Mouse (Mus musculus): ENCODE data around the gene Atp2b1. TPM values are rescaled to one million over a fixed set of nuclear protein-coding genes. Genes with fewer than 3 reads are reported as not detected.

The Atp2b1 gene
- polyA plus RNA-seq, 1 experiment: 113 TPM

DNA sequence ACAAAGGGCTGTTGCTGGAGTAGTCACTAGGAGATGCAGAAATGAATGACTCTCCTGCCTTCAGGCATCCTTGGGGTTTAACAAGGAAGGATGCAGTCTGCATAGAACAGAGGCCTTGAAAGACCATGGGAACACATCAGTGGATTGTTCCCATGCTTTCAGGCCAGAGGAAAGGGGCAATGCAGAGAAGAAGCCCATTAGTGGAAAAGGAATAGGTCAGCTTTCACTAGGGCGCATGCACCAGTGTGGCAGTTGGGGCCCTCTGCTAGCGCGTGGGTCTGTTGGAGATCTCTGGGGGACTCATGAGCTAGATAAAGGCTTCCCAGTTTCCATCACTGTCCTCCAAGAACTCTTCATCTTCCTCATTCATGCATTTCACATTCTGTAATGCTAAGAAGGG, 41.9 kb downstream of the Atp2b1 start:
- Histone ChIP-seq H3K4me1 (ENCODE audit: control insufficient read depth, insufficient read depth, low read length) (peaks cover 9% of the 10 kb centered on the region; the same call in 1 of the 2 replicates), H3K4me3 (replicated peaks; ENCODE audit: insufficient read depth, low read depth, low read length) (no peak overlapping the region), H3K27me3 (ENCODE audit: control insufficient read depth, insufficient read depth, low read length) (no peaks in the 10 kb centered on the region), H3K27ac (ENCODE audit: insufficient read depth, low read length) (no peak overlapping the region)
- TF ChIP-seq CTCF (IDR thresholded peaks at IDR 0.05; ENCODE audit: borderline replicate concordance, insufficient read depth, low read depth, low read length) (no peak), POLR2A (IDR thresholded peaks at IDR 0.05; ENCODE audit: borderline replicate concordance, insufficient read depth, low read length) (no peak)
- DNase-seq: no peak
- WGBS: 93% methylated on average over 3 of the region's 3 CpGs

DNA sequence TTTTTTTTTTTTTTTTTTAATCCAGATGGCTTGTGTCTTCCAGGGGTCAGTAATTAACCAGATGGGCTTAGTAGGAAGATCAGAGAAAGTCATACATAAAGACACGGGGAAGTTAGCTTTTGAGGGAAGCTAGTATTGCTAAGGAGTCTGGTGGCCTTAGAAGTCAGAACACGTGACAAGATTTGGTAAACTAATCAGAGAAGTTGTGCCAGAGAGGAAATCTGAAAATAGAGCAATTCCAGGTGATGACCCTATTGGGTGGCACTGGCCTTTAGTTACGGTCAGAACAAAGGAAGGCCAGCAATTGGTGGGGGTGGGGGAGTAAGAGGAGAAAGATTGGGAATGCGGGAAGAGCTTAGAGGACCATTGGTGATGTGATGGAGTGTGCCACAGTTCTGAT, 44.5 kb downstream of the Atp2b1 start:
- TF ChIP-seq CTCF (IDR thresholded peaks at IDR 0.05; ENCODE audit: borderline replicate concordance, insufficient read depth, low read depth, low read length) (no peak), POLR2A (IDR thresholded peaks at IDR 0.05; ENCODE audit: borderline replicate concordance, insufficient read depth, low read length) (no peak)
- WGBS: 71% methylated on average over 4 of the region's 4 CpGs
- H3K4me1 ChIP-seq (ENCODE audit: control insufficient read depth, insufficient read depth, low read length): peaks cover 2% of the 10 kb centered on the region; the same call in 1 of the 2 replicates
- no peak overlapping the region for H3K4me3 ChIP-seq (replicated peaks; ENCODE audit: insufficient read depth, low read depth, low read length)
- H3K27ac ChIP-seq (ENCODE audit: insufficient read depth, low read length): no peak overlapping the region
- H3K27me3 ChIP-seq (ENCODE audit: control insufficient read depth, insufficient read depth, low read length): no peaks in the 10 kb centered on the region
- DNase-seq: no peak

DNA sequence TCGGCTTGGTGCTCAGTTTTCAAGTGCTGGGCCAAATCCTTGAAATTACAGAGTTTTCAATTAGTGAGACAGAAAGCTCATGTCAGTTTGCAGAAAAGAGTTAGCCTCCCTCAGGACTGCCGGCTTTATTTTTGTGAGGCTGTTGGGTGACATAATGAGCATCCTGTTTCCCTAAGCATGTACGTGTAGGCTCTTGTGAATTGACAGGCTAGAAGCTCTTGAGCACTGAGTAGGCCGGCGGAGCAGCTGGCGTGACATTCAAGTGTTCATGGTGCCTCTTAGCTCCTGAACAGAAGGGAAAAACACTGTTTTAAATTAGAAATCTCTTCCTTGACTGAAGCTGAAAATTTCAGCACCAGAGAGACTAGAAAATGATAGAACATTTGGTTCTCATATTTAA, 45.2 kb downstream of the Atp2b1 start:
- TF ChIP-seq CTCF (IDR thresholded peaks at IDR 0.05; ENCODE audit: borderline replicate concordance, insufficient read depth, low read depth, low read length) (no peak), POLR2A (IDR thresholded peaks at IDR 0.05; ENCODE audit: borderline replicate concordance, insufficient read depth, low read length) (no peak)
- Histone ChIP-seq H3K4me1 (ENCODE audit: control insufficient read depth, insufficient read depth, low read length) (no peaks in the 10 kb centered on the region; the same call in 1 of the 2 replicates), H3K27ac (ENCODE audit: insufficient read depth, low read length) (no peak overlapping the region), H3K4me3 (replicated peaks; ENCODE audit: insufficient read depth, low read depth, low read length) (no peak overlapping the region), H3K27me3 (ENCODE audit: control insufficient read depth, insufficient read depth, low read length) (no peaks in the 10 kb centered on the region)
- DNase-seq: no peak
- WGBS: 31% methylated on average over 6 of the region's 6 CpGs

DNA sequence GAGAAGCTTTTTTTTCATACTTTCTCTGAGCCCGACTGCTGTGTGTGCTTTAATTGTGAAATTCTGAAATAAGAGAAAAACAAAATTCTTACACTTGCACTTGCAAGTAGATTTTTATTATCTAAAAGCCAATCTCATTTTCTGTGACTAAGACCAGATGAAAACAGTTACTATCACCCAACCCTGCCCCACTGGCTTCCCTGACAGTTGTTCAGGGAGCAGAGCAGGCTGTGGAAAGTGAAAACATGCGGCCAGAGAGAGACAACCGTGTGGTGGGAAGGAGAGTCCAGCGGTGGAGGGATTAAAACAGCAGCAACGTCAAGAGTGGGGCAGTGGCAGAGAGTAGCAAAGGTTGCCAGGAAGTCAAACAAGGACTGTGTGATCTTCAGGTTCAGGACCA, 46.7 kb downstream of the Atp2b1 start:
- DNase-seq: no peak
- WGBS: 72% methylated on average over 5 of the region's 5 CpGs
- Histone ChIP-seq H3K27ac (ENCODE audit: insufficient read depth, low read length) (no peak overlapping the region), H3K4me1 (ENCODE audit: control insufficient read depth, insufficient read depth, low read length) (no peaks in the 10 kb centered on the region; the same call in 1 of the 2 replicates), H3K27me3 (ENCODE audit: control insufficient read depth, insufficient read depth, low read length) (no peaks in the 10 kb centered on the region), H3K4me3 (replicated peaks; ENCODE audit: insufficient read depth, low read depth, low read length) (no peak overlapping the region)
- TF ChIP-seq POLR2A (IDR thresholded peaks at IDR 0.05; ENCODE audit: borderline replicate concordance, insufficient read depth, low read length) (no peak), CTCF (IDR thresholded peaks at IDR 0.05; ENCODE audit: borderline replicate concordance, insufficient read depth, low read depth, low read length) (no peak)

DNA sequence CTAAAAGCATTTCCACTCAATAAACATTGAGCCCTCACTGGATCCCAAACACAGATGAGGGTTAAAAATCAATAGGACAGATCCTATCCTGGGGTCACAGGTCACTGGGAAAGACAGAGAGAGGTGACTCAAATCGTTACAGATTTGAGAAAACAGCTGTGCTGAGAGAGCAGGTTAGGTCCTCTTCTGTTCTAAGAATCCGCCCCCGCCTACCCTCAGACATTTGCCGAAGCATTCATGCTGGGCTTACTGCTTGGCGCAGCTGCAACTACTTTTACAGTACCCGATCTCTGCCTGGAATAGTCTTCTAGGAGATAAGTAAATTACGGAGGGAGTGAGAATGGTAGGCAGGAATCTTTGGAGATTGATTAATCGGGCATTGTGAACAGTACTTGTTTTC, 47.9 kb downstream of the Atp2b1 start:
- Histone ChIP-seq H3K4me1 (ENCODE audit: control insufficient read depth, insufficient read depth, low read length) (peaks cover under 1% of the 10 kb centered on the region; the same call in 1 of the 2 replicates), H3K27ac (ENCODE audit: insufficient read depth, low read length) (no peak overlapping the region), H3K27me3 (ENCODE audit: control insufficient read depth, insufficient read depth, low read length) (no peaks in the 10 kb centered on the region), H3K4me3 (replicated peaks; ENCODE audit: insufficient read depth, low read depth, low read length) (no peak overlapping the region)
- DNase-seq: no peak
- no peak for TF ChIP-seq POLR2A (IDR thresholded peaks at IDR 0.05; ENCODE audit: borderline replicate concordance, insufficient read depth, low read length)
- TF ChIP-seq CTCF (IDR thresholded peaks at IDR 0.05; ENCODE audit: borderline replicate concordance, insufficient read depth, low read depth, low read length): no peak
- WGBS: 61% methylated on average over 8 of the region's 8 CpGs

DNA sequence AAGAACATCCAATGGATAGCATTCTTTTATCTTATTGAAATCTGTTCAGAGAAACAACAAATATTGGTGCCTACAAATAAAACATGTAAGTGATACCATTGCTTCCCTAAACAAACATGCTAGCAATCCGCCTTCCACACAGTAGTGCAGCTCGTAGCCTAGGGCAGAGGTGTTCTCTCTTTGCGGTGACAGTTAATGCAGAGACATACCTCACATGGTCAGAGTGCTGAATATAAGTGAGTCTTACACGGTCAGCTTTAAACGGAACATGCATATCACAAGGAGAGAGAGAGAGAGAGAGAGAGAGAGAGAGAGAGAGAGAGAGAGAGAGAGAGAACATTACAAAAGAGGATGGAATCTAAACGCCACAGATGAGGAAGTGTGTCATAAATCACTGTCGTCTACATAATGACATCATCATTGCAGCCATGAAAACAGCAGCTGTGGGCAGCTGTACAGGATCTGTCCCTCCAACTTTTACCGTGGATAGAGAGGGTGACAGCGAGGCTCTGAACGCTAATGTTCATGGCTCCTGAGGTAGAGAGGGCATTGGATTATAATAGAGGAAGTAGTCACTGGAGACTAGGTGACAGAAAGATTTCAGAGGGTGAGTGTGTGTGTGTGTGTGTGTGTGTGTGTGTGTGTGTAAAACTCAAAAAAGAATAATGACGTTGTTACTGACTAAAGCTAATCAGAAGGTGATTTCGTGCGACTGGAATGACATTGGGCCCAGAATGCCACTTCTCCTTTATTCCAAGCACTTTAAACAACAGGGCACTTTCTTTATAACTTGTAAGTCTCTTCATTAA, 52.4 kb downstream of the Atp2b1 start:
- Histone ChIP-seq H3K27ac (ENCODE audit: insufficient read depth, low read length) (no peak overlapping the region), H3K27me3 (ENCODE audit: control insufficient read depth, insufficient read depth, low read length) (no peaks in the 10 kb centered on the region), H3K4me1 (ENCODE audit: control insufficient read depth, insufficient read depth, low read length) (peaks cover 2% of the 10 kb centered on the region; the same call in 1 of the 2 replicates), H3K4me3 (replicated peaks; ENCODE audit: insufficient read depth, low read depth, low read length) (no peak overlapping the region)
- 93% methylated on average over 13 of the region's 13 CpGs for WGBS
- DNase-seq: no peak
- TF ChIP-seq CTCF (IDR thresholded peaks at IDR 0.05; ENCODE audit: borderline replicate concordance, insufficient read depth, low read depth, low read length): no peak
- TF ChIP-seq POLR2A (IDR thresholded peaks at IDR 0.05; ENCODE audit: borderline replicate concordance, insufficient read depth, low read length): no peak

DNA sequence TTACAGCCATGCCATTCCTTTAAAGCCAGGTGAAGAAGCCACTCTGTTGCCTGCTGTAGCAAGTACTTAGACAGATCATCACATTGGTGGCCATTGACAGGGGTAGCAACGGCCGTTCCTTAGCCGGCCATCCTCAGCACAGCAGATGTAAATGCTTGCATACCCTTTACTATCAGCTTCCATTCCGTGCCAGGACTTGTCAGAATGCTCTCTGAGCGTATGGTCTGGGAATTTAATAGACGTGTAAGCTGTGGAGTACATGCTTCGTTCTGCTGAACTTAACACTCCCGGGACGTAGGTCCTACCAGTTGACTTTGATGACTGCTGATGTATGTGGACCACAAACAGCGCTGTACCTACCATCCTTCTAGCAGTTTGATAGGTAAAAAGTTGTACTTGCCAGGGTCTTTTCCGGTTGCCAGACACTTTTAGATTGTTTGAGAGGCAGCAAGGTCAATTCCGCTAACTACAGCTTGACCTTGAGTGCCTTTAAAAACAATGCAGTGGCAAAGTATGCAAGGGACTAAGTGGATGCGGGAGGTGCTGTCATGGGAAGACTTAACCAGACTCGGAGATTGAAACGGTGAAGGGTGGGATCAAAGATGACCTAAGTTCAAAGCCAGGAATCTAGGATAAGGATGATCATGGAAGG, 53.2 kb downstream of the Atp2b1 start:
- DNase-seq: no peak
- WGBS: 94% methylated on average over 15 of the region's 15 CpGs
- no peaks in the 10 kb centered on the region for H3K27me3 ChIP-seq (ENCODE audit: control insufficient read depth, insufficient read depth, low read length)
- no peak overlapping the region for H3K4me3 ChIP-seq (replicated peaks; ENCODE audit: insufficient read depth, low read depth, low read length)
- peaks cover 2% of the 10 kb centered on the region; the same call in 1 of the 2 replicates for H3K4me1 ChIP-seq (ENCODE audit: control insufficient read depth, insufficient read depth, low read length)
- no peak for TF ChIP-seq POLR2A (IDR thresholded peaks at IDR 0.05; ENCODE audit: borderline replicate concordance, insufficient read depth, low read length)
- no peak for TF ChIP-seq CTCF (IDR thresholded peaks at IDR 0.05; ENCODE audit: borderline replicate concordance, insufficient read depth, low read depth, low read length)
- no peak overlapping the region for H3K27ac ChIP-seq (ENCODE audit: insufficient read depth, low read length)

DNA sequence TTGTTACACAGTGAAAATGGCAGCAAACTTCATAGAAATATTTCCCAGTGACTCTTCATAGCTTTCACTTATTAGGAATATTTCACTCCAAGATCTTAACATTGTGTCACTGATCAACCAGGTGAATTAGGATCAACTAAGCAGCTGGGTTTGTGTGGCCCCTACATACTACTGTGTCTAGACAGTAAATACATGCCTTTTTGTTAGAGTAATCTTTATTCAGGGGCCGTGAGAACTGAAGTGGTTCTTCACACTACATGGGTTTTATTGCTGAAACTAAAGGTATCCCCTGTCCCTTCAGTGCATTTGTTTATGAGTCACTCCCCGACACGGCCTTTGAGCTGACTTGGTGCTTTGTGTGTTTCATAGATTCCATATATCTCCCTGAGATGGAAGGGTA, 56.7 kb downstream of the Atp2b1 start:
- Histone ChIP-seq H3K27me3 (ENCODE audit: control insufficient read depth, insufficient read depth, low read length) (no peaks in the 10 kb centered on the region), H3K4me3 (replicated peaks; ENCODE audit: insufficient read depth, low read depth, low read length) (no peak overlapping the region), H3K4me1 (ENCODE audit: control insufficient read depth, insufficient read depth, low read length) (peaks cover 17% of the 10 kb centered on the region), H3K27ac (ENCODE audit: insufficient read depth, low read length) (no peak overlapping the region)
- 94% methylated on average over 3 of the region's 3 CpGs for WGBS
- no peak for DNase-seq
- TF ChIP-seq CTCF (IDR thresholded peaks at IDR 0.05; ENCODE audit: borderline replicate concordance, insufficient read depth, low read depth, low read length) (no peak), POLR2A (IDR thresholded peaks at IDR 0.05; ENCODE audit: borderline replicate concordance, insufficient read depth, low read length) (no peak)

Data from cerebellum, adult 2 months (tissue).